Mouse (Mus musculus): ENCODE results near the gene Cgnl1. TPM values are rescaled to one million over a fixed set of nuclear protein-coding genes. Genes with fewer than 3 reads are reported as not detected.
"Not testable (repeated sequence)": the region's sequence is repeated elsewhere in the genome, so short reads cannot be mapped to it uniquely, and the experiment has no call there.

The Cgnl1 gene
- polyA plus RNA-seq, 1 experiment from 2014 or later: 9.8 TPM

DNA sequence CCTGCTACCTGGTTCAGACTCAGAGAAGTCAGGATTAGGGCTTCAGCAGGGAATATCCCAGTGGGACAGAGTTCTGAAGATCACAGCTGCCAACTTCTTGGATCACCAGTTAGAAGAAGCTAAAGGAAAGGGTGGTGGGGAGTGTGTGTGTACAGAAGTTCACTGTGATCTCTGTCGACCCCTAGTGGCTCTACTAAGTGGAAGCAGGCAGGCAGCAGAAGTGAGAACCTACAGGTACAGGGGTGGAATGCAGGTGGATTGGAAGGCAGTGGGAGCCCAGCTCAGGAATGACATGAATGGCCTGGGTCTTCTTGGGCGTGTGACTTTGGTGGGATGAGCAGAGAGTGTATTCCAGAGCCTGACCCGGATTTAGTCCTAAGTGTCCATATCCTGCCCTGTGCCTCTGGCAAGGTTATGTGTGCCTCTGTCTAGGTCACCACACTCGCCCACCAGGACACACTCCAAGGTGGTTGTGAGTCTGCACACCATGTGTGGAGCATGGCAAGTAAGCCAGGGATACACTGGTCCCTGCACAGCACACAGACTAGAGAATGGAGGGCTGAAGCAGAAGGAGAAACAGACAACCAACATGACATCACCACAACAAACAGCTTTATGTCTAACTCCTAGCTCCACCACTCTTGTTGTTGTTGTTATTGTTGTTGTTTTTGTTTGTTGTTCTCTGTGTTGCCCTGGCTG lies 147.4 kb downstream of the Cgnl1 start:
- WGBS (ENCODE audit: missing documents): 43% methylated on average over 4 of the region's 4 CpGs
- Histone ChIP-seq H3K79me2 (ENCODE audit: inconsistent target) (no peaks in the 10 kb centered on the region), H3K27ac (no peak overlapping the region), H3K36me3 (ENCODE audit: inconsistent target) (no peaks in the 10 kb centered on the region), H3K4me3 (ENCODE audit: inconsistent target) (no peak overlapping the region)

DNA sequence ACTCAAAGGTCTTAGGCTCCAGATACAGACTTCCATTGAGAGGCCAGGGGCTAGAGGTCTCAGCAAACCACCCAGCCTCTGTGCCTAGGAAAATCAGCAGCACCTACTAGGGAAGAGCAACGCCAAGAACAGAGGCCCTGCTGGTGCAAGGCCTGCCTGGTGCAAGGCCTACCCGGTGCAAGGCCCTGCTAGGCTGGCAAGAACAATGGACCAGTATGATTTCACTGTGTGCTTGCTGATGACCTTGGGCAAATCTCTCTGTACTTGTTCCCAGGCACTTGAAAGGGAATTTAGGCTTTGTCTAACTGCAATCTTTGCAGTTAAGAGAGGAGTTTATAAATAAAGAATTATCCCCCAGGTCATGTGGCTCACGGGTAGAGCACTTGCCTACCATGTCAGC lies 148.8 kb downstream of the Cgnl1 start:
- Histone ChIP-seq H3K36me3 (ENCODE audit: inconsistent target) (no peaks in the 10 kb centered on the region), H3K79me2 (ENCODE audit: inconsistent target) (no peaks in the 10 kb centered on the region), H3K4me3 (ENCODE audit: inconsistent target) (no peak overlapping the region), H3K27ac (no peak overlapping the region)
- WGBS (ENCODE audit: missing documents): 93% methylated on average over 3 of the region's 3 CpGs

DNA sequence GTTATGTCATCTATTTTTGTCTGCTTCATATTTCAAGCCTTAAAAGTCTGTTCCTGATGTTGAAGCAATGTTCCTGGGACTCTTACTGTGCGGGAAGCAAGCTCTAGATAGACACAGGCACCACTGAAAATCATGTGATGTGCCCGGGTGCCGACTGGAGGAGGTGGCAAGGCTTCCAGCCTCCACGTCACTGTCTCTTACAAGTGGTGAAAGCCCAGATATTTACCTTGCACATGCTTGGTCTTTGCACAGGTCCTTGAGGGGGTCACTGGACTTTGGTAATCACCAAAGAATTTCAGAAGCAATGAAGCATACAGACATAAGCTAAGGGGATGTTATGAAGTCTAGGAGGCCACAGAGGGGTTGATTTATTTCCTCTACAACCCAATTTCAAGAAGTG lies 149.4 kb downstream of the Cgnl1 start:
- 86% methylated on average over 4 of the region's 4 CpGs for WGBS (ENCODE audit: missing documents)
- H3K36me3 ChIP-seq (ENCODE audit: inconsistent target): no peaks in the 10 kb centered on the region
- H3K27ac ChIP-seq: no peak overlapping the region
- no peaks in the 10 kb centered on the region for H3K79me2 ChIP-seq (ENCODE audit: inconsistent target)
- H3K4me3 ChIP-seq (ENCODE audit: inconsistent target): no peak overlapping the region

DNA sequence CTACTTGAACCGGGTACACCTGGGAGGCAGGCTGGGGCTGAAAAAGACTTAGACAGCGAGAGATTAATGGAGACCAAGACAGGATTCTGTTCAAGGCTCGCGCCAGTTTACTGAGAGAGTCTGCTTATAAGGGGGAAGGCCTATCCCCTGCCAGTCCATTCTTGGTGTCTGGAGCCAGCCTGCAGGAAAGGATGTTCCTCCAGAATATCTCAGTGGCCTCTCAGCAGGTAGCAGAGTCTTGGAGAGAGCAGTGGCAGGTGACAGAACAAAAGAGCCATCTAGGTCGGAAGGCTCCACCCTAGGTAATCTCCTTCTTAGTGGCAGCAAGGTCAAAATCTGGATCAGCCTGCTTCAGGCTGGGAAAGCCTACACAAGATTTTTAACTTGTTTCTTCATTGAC lies 151.3 kb downstream of the Cgnl1 start:
- H3K36me3 ChIP-seq (ENCODE audit: inconsistent target); H3K4me3 ChIP-seq (ENCODE audit: inconsistent target); H3K27ac ChIP-seq; H3K79me2 ChIP-seq (ENCODE audit: inconsistent target): not testable (repeated sequence)
- 97% methylated on average over 5 of the region's 5 CpGs for WGBS (ENCODE audit: missing documents)

DNA sequence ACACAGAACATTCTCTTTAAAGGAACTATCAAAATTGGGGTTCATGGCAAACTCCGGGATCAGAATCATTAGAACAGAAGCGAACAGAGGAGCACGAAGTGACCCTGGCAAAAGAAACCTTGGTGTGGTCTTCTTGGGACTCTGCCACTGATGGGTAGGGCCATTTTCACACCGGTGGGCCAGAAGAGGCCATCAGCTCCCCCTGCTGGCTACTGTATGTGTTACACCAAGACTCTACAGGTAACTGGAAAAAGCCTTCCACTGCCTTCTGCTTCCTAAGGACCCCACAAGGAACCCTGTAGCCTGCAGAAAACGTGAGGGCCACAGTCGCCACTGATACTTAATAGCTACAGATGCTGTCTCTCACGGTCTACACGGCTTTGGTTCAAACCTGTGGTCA lies 154.0 kb downstream of the Cgnl1 start:
- WGBS (ENCODE audit: missing documents): 73% methylated on average over 8 of the region's 8 CpGs
- H3K4me3 ChIP-seq (ENCODE audit: inconsistent target): no peak overlapping the region
- H3K36me3 ChIP-seq (ENCODE audit: inconsistent target): no peaks in the 10 kb centered on the region
- H3K79me2 ChIP-seq (ENCODE audit: inconsistent target): no peaks in the 10 kb centered on the region
- H3K27ac ChIP-seq: no peak overlapping the region

DNA sequence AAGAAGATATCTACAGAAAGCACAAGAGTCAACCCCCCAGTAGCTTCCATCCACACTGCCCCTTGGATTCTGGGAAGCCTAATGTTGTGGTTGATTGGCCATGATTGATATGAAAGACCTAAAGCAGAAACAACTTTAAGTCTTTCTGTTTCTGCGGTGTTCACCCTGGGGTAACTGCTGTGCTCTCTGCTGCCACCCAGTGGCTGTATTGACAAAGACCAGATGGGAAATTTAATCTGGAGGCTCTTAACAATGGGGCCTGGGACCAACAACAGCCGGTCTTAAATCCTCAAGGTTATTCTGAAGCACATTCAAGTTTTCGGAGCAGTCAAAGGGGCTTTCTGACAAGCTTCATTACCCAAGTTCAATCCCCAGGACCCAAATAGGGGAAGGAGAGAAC lies 155.2 kb downstream of the Cgnl1 start:
- Histone ChIP-seq H3K27ac (no peak overlapping the region), H3K36me3 (ENCODE audit: inconsistent target) (no peaks in the 10 kb centered on the region), H3K4me3 (ENCODE audit: inconsistent target) (no peak overlapping the region), H3K79me2 (ENCODE audit: inconsistent target) (no peaks in the 10 kb centered on the region)
- WGBS (ENCODE audit: missing documents): 14% methylated on average over 3 of the region's 3 CpGs

DNA sequence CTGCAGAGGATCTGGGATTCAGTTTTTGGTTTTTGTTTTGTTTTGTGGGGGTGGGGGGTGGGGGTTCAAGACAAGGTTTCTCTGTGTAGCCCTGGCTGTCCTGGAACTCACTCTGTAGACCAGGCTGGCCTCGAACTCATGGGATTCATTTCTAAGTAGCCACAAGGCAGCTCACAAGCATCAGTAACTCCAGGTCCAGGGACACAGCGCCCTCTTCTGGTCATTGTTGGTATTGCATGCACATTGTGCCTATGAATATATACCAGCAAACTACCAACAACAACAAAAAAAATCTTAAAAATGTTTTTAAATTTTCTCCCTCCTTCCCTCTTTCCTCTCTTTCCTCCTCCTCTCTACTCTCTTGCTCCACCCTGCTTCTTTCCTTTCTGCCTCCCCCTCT lies 156.8 kb downstream of the Cgnl1 start:
- Histone ChIP-seq H3K36me3 (ENCODE audit: inconsistent target) (no peaks in the 10 kb centered on the region), H3K4me3 (ENCODE audit: inconsistent target) (no peak overlapping the region), H3K79me2 (ENCODE audit: inconsistent target) (no peaks in the 10 kb centered on the region), H3K27ac (no peak overlapping the region)
- 45% methylated on average over 2 of the region's 2 CpGs for WGBS (ENCODE audit: missing documents)

DNA sequence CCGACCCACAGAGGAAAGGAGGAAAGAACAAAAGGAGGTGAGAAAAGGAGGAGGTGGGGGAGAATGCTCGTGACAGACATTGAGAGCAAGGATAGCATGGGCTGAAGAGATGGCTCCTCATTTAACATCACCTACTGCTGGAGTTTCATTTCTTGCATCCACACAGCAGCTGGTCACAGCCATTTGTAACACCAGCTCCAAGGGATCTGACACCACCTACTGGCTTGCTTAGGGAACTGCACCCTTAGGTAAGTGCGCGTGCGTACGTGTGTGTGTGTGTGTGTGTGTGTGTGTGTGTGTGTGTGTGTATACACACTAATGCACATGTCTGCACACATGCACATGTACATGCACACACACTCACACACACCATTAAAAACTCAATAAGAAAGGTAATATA lies 158.4 kb downstream of the Cgnl1 start:
- H3K36me3 ChIP-seq (ENCODE audit: inconsistent target): no peaks in the 10 kb centered on the region
- H3K27ac ChIP-seq: no peak overlapping the region
- H3K79me2 ChIP-seq (ENCODE audit: inconsistent target): no peaks in the 10 kb centered on the region
- 94% methylated on average over 2 of the region's 6 CpGs for WGBS (ENCODE audit: missing documents)
- H3K4me3 ChIP-seq (ENCODE audit: inconsistent target): no peak overlapping the region

DNA sequence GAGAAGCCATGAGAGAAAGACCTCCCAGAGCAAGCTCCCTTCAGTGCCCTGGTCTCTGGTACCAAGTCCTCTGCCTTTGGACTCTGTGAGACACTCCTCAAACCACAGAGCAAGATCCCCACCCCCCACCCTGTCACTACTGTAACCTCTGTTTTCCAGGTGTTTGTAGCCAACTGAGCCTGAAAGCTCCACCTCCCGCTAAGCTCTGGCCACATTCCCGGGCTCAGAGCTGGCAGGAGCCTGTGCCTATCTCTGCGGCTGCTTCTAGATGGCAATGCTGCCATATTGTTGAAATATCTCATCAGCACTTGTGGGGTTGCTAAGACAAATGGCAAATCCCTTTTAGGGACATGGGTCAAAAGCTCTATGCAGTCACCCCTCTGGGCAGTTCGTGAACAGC lies 159.5 kb downstream of the Cgnl1 start:
- 89% methylated on average over 4 of the region's 4 CpGs for WGBS (ENCODE audit: missing documents)
- Histone ChIP-seq H3K79me2 (ENCODE audit: inconsistent target) (no peaks in the 10 kb centered on the region), H3K36me3 (ENCODE audit: inconsistent target) (no peaks in the 10 kb centered on the region), H3K4me3 (ENCODE audit: inconsistent target) (no peak overlapping the region), H3K27ac (no peak overlapping the region)

DNA sequence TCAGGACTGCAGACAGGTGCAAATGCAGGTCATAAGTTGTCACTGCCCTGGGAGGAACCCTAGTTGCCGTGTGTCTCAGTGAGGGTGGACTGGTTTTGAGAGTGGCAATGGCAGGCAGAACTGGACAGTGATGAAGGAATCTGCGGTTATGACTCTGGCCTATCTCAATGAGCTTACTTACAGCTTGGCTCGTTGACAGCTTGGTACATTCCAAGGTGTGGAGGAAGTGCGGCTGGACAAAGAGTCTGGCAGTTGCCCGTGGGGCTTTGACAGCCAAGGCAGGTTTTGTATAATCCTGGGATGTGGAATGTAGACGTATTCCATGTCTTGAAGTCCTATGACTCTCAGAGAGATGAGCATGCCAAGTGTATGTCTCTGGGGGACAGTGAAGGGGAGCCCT lies 162.4 kb downstream of the Cgnl1 start:
- H3K36me3 ChIP-seq (ENCODE audit: inconsistent target): no peaks in the 10 kb centered on the region
- H3K79me2 ChIP-seq (ENCODE audit: inconsistent target): no peaks in the 10 kb centered on the region
- no peak overlapping the region for H3K27ac ChIP-seq
- 93% methylated on average over 6 of the region's 6 CpGs for WGBS (ENCODE audit: missing documents)
- H3K4me3 ChIP-seq (ENCODE audit: inconsistent target): no peak overlapping the region

DNA sequence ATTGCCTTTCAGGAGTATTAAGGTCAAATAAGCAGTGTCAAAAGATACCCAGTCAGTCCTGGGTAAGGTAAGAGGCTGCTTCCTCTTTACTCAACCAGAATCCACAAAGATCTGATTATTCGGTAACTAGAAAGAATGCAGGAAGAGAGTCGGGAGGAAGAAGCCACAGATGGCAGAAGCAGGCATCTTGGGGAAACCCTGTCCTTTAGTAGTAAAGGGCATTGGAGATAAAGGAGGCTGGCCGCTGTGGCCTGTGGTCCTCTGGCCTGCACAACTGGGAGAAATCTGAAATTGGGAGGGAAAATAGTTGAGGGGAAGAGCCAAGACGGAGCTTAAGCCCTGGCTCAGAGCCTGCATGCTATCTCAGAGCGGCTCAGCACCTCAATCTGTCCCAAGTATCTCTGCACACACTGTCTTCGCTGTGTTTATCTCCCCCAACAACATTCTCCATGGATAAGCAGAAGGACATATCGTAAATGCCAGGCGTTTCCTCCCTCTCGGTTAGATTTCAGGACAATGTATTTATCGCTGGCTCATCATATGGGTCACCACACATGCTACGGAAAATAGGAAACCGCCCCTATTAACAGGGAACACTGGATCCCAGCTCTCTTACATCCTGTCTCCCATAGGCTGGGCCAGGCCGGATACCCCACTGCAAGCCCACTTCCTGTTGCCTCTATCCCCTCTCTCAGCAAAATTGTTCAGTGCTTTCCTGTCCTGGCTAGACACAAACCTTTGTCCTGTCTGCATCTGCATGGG lies 164.9 kb downstream of the Cgnl1 start:
- no peaks in the 10 kb centered on the region for H3K36me3 ChIP-seq (ENCODE audit: inconsistent target)
- WGBS (ENCODE audit: missing documents): 8% methylated on average over 13 of the region's 13 CpGs
- no peaks in the 10 kb centered on the region for H3K79me2 ChIP-seq (ENCODE audit: inconsistent target)
- H3K27ac ChIP-seq: no peak overlapping the region
- H3K4me3 ChIP-seq (ENCODE audit: inconsistent target): no peak overlapping the region

DNA sequence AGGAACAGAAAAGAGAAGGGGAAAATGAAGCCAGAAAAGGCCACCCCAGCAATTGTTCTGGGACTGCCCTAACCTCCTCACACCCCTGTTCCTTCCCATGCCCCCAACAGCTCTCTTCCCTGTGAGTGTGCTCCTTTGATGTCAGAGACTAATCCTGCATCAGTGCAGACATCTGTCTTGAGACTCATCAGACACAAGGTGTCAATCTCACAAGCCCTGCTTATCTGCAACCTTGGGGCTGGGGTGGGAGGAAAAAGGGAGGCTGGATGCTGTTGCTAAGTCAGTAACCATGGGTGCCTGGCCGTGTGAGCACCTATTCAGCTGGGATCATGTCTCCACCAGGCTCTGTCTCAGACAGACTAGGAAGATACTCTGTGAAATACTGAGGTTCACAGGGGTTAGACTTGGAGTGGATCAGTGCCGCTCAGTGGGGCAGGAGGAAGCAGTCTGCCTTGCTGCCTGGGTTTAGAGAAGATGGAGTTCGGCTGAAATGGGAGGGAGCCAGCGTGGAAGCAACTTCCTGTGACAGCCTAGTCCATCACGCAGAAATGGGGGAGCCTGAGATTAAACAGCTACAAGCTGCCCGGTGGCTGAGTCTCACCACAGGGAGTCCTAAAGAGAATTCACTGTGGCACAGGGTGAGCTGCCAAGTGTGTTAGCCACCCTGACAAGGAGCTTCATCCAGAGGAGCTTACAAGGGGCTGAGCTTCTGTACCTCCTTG lies 166.3 kb downstream of the Cgnl1 start:
- Histone ChIP-seq H3K36me3 (ENCODE audit: inconsistent target) (no peaks in the 10 kb centered on the region), H3K4me3 (ENCODE audit: inconsistent target) (no peak overlapping the region), H3K27ac (no peak overlapping the region), H3K79me2 (ENCODE audit: inconsistent target) (no peaks in the 10 kb centered on the region)
- 62% methylated on average over 6 of the region's 6 CpGs for WGBS (ENCODE audit: missing documents)

DNA sequence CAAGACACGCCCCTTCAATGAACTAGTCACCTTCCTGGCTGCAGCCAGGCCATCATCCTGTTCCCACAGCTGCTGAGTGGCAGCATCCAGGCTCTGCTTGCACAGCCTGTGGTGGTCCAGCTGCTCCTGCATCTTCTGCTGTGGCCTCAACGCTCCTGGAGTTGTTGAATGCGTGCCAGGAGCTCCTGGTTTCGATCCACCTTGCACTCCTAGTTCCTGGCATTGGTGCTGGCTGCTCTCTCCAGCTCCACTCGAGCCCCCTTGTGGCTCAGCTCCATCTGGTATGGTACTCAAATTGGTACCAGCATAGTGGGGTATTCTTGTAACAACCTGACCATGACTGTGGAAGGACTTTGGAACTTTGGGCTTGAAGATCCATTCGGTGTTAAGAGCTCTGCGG lies 171.5 kb downstream of the Cgnl1 start:
- Histone ChIP-seq H3K27ac (no peak overlapping the region), H3K79me2 (ENCODE audit: inconsistent target) (no peaks in the 10 kb centered on the region), H3K36me3 (ENCODE audit: inconsistent target) (no peaks in the 10 kb centered on the region), H3K4me3 (ENCODE audit: inconsistent target) (no peak overlapping the region)
- WGBS (ENCODE audit: missing documents): 82% methylated on average over 7 of the region's 7 CpGs

DNA sequence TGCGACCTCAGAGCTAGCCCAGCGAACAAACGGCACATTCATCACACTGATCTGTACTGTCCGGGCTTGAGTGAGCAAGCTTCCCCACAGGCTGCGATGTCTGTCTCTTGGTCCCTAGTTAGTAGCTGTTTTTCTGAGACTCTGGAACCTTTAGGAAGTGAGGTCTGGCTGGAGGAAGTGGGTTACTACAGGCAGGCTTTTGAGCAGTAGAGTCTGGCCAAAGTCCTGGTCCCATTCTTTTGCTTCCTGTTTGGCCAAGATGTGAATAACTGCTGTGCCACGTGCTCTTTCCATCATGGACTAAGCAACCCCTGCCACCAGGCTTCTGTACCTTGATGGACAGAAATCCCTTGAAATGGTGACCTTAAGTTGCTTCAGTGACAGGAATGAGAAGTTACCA lies 174.5 kb downstream of the Cgnl1 start:
- Histone ChIP-seq H3K27ac (no peak overlapping the region), H3K36me3 (ENCODE audit: inconsistent target) (no peaks in the 10 kb centered on the region), H3K4me3 (ENCODE audit: inconsistent target) (no peak overlapping the region), H3K79me2 (ENCODE audit: inconsistent target) (no peaks in the 10 kb centered on the region)
- 42% methylated on average over 6 of the region's 6 CpGs for WGBS (ENCODE audit: missing documents)

DNA sequence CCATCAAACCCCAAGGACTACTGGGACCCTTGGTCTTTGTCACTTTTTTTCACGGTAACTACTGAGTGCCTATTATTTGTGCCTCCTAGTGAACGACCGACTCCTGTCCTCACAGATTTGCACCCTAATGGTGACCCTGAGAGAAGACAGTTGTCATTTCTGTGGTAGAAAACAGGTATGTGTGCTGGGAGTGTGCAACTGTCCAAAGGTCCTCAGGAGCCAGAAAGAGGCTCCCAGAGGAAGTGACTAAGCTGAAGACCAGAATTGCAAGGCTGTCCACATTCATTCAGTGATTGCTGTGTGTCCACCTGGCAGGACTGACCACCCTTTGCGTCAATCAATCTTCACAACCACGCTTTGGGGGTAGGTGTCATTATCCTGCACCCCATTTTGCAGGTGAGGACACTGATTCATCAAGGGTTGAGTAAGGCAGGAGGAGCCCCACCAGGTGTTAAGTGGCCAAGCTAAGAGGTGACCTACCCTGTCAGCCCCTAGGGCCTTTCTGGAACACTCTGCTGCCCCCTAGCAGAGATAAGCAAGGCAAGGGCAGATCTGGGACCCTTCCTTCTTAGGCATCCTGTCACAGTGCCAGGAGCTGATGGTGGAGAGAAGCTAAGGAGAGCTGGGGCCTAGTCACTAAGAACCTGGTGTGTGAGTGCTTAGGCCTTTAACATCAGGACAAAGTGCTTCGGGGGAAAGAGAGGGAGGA lies 178.7 kb downstream of the Cgnl1 start:
- H3K36me3 ChIP-seq (ENCODE audit: inconsistent target): no peaks in the 10 kb centered on the region
- 29% methylated on average over 6 of the region's 6 CpGs for WGBS (ENCODE audit: missing documents)
- no peaks in the 10 kb centered on the region for H3K79me2 ChIP-seq (ENCODE audit: inconsistent target)
- H3K4me3 ChIP-seq (ENCODE audit: inconsistent target): no peak overlapping the region
- no peak overlapping the region for H3K27ac ChIP-seq

All from macrophage (primary cell).